Mouse (Mus musculus) liver, embryonic 14.5 days (tissue): Measurements from ENCODE around the gene Exoc6b. TPM values are rescaled to one million over a fixed set of nuclear protein-coding genes. Genes with fewer than 3 reads are reported as not detected.

ENCODE experiments used
- ATAC-seq: fragments of 200-750 bp; cut with Nextera tagmentation; 2 replicates; pipeline ENCODE4 v1.8.0; 2017; ENCODE audit warnings: moderate number of reproducible peaks, mild to moderate bottlenecking, moderate library complexity; ENCODE audit not compliant: insufficient read depth
- DNase-seq, 3 experiments: peaks; one replicate each; pipeline ENCODE4 v3.0.0-alpha.2; 2012 to 2013; ENCODE audit warnings: low read depth in 3 of 3, low spot score in 3 of 3
- H3K27ac ChIP-seq: fragments of 300-500 bp; sonication (generic); 2 replicates; pipeline ENCODE4 v1.5.1; 2014; ENCODE audit warnings: moderate library complexity, mild to moderate bottlenecking, control low read depth, inconsistent platforms
- H3K27me3 ChIP-seq: fragments of 300-500 bp; sonication (generic); 2 replicates; pipeline ENCODE4 v1.6.1; 2014; ENCODE audit warnings: mild to moderate bottlenecking, low read length, moderate library complexity; ENCODE audit not compliant: control insufficient read depth, insufficient read depth
- H3K36me3 ChIP-seq: fragments of 300-500 bp; sonication (generic); replicated peaks from 2 replicates; pipeline ENCODE4 v1.6.1; 2014; ENCODE audit warnings: low read depth; ENCODE audit not compliant: control insufficient read depth, insufficient read depth
- H3K4me1 ChIP-seq, 2 experiments: fragments of 200-500 bp in 1 of 2; fragments of 300-500 bp in 1 of 2; sonication (generic) in 1 of 2; replicated peaks; 2 replicates each; pipeline ENCODE4 v1.6.1; 2012 to 2014; ENCODE audit warnings: antibody characterized with exemption in 1 of 2, inconsistent platforms in 1 of 2, low read length in 1 of 2; ENCODE audit not compliant: control insufficient read depth in 2 of 2, insufficient read depth in 2 of 2
- H3K4me2 ChIP-seq: fragments of 300-500 bp; sonication (generic); 2 replicates; pipeline ENCODE4 v1.6.1; 2014; ENCODE audit warnings: low read depth, mild to moderate bottlenecking, control low read depth, moderate library complexity
- H3K4me3 ChIP-seq, 2 experiments: fragments of 200-500 bp in 1 of 2; fragments of 300-500 bp in 1 of 2; sonication (generic) in 1 of 2; 2 replicates each; pipeline ENCODE4 v1.5.1; 2012 to 2014; ENCODE audit warnings: low read depth in 2 of 2, low read length in 2 of 2, mild to moderate bottlenecking in 2 of 2, control low read depth in 1 of 2, inconsistent platforms in 1 of 2, moderate library complexity in 1 of 2; ENCODE audit not compliant: insufficient read depth in 1 of 2
- H3K9ac ChIP-seq: fragments of 300-500 bp; sonication (generic); replicated peaks from 2 replicates; pipeline ENCODE4 v1.6.1; 2014; ENCODE audit warnings: mild to moderate bottlenecking, control low read depth, moderate library complexity
- H3K9me3 ChIP-seq: fragments of 300-500 bp; sonication (generic); 2 replicates; pipeline ENCODE4 v1.6.1; 2016; ENCODE audit warnings: low read length, mixed read lengths; ENCODE audit not compliant: control insufficient read depth
- CTCF ChIP-seq: IDR thresholded peaks from 2 replicates; pipeline ENCODE4 v1.5.1; 2016; ENCODE audit warnings: antibody characterized with exemption, low read depth, control low read depth
- EP300 ChIP-seq: IDR thresholded peaks from 2 replicates; pipeline ENCODE4 v1.6.1; 2016; ENCODE audit warnings: antibody characterized with exemption, low read depth
- WGBS: fragments of 180-500 bp; shearing (Covaris S2); extraction: QIAGEN DNeasy Blood & Tissue Kit; methylation state at CpG from one replicate; pipeline ENCODE4 v1.1.7; 2014; ENCODE audit not compliant: insufficient replicate concordance; 5-methylcytosine and 5-hydroxymethylcytosine counted together
- polyA plus RNA-seq, 2 experiments: library from polyadenylated mRNA; depleted of rRNA in 1 of 2; stranded (reverse) in 1 of 2; unstranded in 1 of 2; fragments of >200 nt; fragmentation: Nextera tagmentation in 1 of 2; extraction: Ambion mirVana in 1 of 2; gene quantifications; 2 replicates each; pipeline versions ENCODE4 v1.2.1 to v1.2.3; 2012 to 2014

Gene Exoc6b
- polyA plus RNA-seq, 2 experiments: 1.0 to 2.9 TPM

DNA sequence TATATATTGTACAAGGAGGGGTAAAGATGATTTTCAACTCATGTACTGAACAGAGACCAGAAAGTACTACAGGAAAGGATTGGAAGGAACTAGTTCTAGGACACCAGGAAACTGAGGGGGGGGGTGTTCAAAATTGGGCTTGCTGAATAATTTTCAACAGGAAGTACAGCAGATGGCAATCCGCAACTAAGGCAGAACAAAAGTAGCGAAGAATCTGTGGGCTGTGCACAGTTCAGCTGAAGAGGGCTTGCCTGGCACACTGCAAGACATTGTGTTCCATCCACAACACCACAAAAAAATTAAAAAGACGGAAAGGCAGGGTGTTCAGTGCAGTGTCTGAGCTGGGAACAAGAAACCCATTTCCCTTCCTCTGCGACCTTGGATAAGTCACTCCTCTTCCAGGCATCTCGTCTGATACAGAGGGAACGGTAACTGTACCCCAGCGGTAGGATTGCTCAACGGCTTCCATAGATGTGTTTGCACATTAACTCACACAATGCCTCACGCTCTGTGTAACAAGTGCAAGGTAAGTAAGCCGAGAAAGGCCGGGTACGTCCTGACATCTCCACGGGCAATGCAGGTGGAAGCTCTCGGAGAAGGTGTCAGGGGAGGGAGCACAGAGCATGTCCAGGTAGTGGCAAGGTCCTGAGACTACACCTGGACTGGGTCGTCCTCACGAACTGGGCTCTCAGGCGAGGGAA is 841 bp downstream of the Exoc6b start:
- H3K4me2 ChIP-seq: peak overlapping the region; percentile 73
- ATAC-seq: peak; percentile 13; the same call in 1 of the 2 replicates
- peak overlapping the region; percentile 48; the same call in 1 of the 2 replicates for H3K9ac ChIP-seq
- H3K36me3 ChIP-seq: no peaks in the 10 kb centered on the region
- no peak overlapping the region for H3K27ac ChIP-seq
- peak overlapping the region; percentile 70 to 74 for H3K4me3 ChIP-seq
- H3K9me3 ChIP-seq: no peaks in the 10 kb centered on the region
- DNase-seq: no peak
- 4% methylated on average over 17 of the region's 17 CpGs for WGBS
- H3K4me1 ChIP-seq: peaks cover 0 to 5% of the 10 kb centered on the region in 2 experiments; a peak in 1 of 4 replicates
- peaks cover 10% of the 10 kb centered on the region for H3K27me3 ChIP-seq
- TF ChIP-seq EP300 (no peak), CTCF (no peak)

DNA sequence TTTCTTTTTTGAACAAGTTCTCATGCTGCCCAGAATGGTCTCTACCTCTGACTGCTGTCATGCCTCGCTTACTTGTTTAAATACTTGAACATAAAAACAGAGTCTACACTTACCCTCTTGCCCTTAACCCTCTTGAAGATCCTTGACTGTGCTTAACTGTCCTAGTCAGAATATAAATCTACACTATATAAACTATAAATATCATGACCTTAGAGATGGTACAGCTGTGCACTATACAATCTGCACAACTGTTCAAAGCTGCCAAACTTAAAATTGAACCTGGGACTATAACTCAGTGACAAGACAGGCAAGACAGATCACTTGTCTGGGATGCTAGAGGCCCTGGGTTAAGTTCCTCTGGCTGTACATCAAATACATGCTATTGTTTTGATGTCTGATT is 11.7 kb downstream of the Exoc6b start:
- Histone ChIP-seq H3K4me2 (no peak overlapping the region), H3K4me1 (no peaks in the 10 kb centered on the region), H3K36me3 (no peaks in the 10 kb centered on the region), H3K27ac (no peak overlapping the region), H3K4me3 (no peak overlapping the region), H3K27me3 (no peaks in the 10 kb centered on the region), H3K9me3 (no peaks in the 10 kb centered on the region), H3K9ac (no peak overlapping the region)
- TF ChIP-seq CTCF (no peak), EP300 (no peak)
- DNase-seq: no peak
- no peak for ATAC-seq
- 51% methylated on average over 1 of the region's 1 CpGs for WGBS

DNA sequence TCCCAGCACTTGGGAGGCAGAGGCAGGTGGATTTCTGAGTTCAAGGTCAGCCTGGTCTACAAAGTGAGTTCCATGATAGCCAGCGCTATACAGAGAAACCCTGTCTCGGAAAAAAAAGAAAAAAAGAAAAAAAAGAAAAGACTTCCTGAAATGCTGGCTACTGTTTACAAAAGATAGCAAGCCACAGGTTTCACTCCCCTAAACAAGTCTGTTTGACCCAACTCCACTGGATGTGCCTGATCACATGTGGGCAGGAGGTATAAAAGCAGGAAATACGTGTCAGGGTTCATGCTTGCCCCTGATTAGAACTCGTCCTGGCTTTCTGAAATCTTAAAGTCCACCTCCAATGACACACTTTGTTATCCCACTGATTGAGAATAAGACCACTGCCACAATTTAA is 18.2 kb downstream of the Exoc6b start:
- H3K27me3 ChIP-seq: no peaks in the 10 kb centered on the region
- H3K36me3 ChIP-seq: no peaks in the 10 kb centered on the region
- no peak for ATAC-seq
- no peak overlapping the region for H3K4me3 ChIP-seq
- 16% methylated on average over 4 of the region's 4 CpGs for WGBS
- no peaks in the 10 kb centered on the region for H3K4me1 ChIP-seq
- TF ChIP-seq EP300 (no peak), CTCF (no peak)
- DNase-seq: no peak
- no peak overlapping the region for H3K27ac ChIP-seq
- H3K9ac ChIP-seq: no peak overlapping the region
- no peak overlapping the region for H3K4me2 ChIP-seq
- no peaks in the 10 kb centered on the region for H3K9me3 ChIP-seq

DNA sequence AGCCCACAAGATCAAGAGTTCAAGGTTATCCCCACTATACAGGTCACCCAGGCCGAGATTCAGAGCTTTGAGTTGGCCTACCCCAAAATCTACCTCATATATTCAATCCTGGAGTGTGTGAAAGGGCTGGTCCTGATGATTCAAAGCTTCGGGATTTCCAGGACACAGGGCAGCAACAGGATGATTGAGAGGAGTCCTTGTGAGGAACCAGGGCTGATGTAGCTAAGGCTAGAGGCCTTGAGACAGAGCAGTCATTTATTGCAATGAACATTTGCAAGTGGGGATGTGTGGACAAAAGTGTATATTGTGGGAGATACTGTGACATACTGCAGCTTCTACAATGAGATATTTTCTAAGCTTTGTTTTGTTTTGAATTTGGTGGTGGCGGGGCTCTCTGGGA is 22.8 kb downstream of the Exoc6b start:
- no peak overlapping the region for H3K4me3 ChIP-seq
- H3K9me3 ChIP-seq: no peaks in the 10 kb centered on the region
- H3K4me1 ChIP-seq: no peaks in the 10 kb centered on the region
- H3K36me3 ChIP-seq: no peaks in the 10 kb centered on the region
- 48% methylated on average over 3 of the region's 3 CpGs for WGBS
- no peak overlapping the region for H3K9ac ChIP-seq
- DNase-seq (no peak), ATAC-seq (no peak)
- H3K27me3 ChIP-seq: no peaks in the 10 kb centered on the region
- H3K27ac ChIP-seq: no peak overlapping the region
- H3K4me2 ChIP-seq: no peak overlapping the region
- TF ChIP-seq CTCF: no peak
- TF ChIP-seq EP300: no peak

GRCm38 (mm10) chr6:85044621-85045152 is 24.6 kb downstream of the Exoc6b start:
- 49% methylated on average over 4 of the region's 4 CpGs for WGBS
- no peak for ATAC-seq

More at GRCm38 (mm10) chr6:85044621-85045152, 24.6 kb downstream of the Exoc6b start:
- TF ChIP-seq CTCF (no peak), EP300 (no peak)
- H3K4me2 ChIP-seq: no peak overlapping the region
- no peaks in the 10 kb centered on the region for H3K9me3 ChIP-seq
- no peak overlapping the region for H3K4me3 ChIP-seq
- DNase-seq: no peak
- H3K36me3 ChIP-seq: no peaks in the 10 kb centered on the region
- H3K9ac ChIP-seq: no peak overlapping the region
- no peaks in the 10 kb centered on the region for H3K27me3 ChIP-seq
- no peaks in the 10 kb centered on the region for H3K4me1 ChIP-seq
- no peak overlapping the region for H3K27ac ChIP-seq
